Mouse (Mus musculus): Measurements from ENCODE around the gene E130311K13Rik.

DNA sequence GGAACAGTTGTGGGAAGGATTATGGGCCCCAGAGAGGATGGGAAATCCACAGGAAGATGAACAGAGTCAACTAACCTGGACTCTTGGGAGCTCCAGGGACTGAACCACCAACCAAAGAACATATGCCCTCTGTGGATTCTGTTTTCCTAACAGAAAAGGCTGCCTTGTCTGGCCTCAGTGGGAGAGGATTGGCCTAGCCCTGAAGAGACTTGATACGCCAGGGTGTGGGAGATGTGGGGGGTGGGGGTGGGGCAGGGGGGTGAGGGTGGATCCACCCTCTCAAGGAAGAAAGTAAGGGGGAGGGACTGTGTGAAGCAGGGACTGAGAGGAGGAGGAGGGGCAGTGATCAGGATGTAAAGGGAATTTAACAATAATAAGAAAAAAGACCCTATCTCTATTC, 56.5 kb downstream of the E130311K13Rik start:
- TF ChIP-seq CTCF (IDR thresholded peaks at IDR 0.05; ENCODE audit: control insufficient read depth, insufficient read depth, low read length) (no peak), POLR2A (IDR thresholded peaks at IDR 0.05; ENCODE audit: borderline replicate concordance, control insufficient read depth, low read depth, low read length) (no peak)

Measured in bone marrow, adult 2 months (tissue).